ENCODE assay signal across 11 mouse cellular contexts in the genomic region with DNA sequence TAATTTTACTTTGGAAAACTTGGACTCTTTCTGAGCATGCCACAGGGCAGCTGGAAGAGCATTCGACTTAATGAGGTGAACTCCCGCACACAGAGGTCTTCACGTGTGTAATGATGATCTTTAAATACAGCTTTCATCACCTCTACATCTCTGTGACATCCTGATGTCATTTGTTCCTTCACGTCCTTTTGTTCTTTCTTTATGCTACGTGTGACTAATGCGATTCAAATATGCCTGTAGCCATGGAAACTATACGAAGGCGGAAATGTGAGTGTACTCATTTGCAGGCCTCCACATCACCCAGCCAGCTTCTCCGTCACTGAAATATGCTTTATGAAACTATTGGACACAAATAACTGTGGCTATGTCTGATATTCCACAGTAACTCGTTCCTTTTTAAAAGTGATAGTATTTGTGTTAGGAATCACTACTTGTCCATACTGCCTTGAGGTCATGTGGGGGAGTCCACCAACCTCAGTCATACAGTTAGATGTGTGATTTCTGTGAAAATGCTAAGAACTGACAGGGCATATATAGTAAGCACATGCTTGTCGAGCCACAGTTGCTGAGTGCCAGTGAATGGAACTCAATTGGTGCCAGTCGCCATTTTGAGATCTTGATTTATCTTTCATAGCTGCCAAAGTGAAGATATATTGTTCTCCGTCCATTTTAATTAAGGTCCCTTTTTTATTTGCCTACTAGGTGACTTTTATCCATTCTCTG.
DNase-seq lines count a peak whose midpoint lies in the region; ATAC-seq and TF ChIP-seq lines count a peak whose summit lies in the region.
"Had no signal": no experiment of that assay in that cellular context is flagged by ENCODE, and none has a peak within 500 bp of the region (broad histone marks: within the 10 kb centered on the region; RNA-seq: fewer than 3 reads in every experiment).

No protein-coding gene starts in this region.

- H3K4me3 ChIP-seq in layer of hippocampus, adult 2 months = no peak overlapping the region
- no peak overlapping the region for H3K4me3 ChIP-seq in forebrain, embryonic 16.5 days (replicated peaks; ENCODE audit: low read length)
- no peak overlapping the region for H3K4me3 ChIP-seq in midbrain, embryonic 16.5 days (ENCODE audit: low read depth, low read length)
- no peak overlapping the region for H3K4me3 ChIP-seq in kidney, embryonic 14.5 days (ENCODE audit: low read length)
- H3K4me3 ChIP-seq: embryonic facial prominence, embryonic 13.5 days had no signal

- ATAC-seq in forebrain, embryonic 16.5 days = peak; percentile 74
- ATAC-seq in midbrain, embryonic 16.5 days = peak; percentile 79
- ATAC-seq in kidney, embryonic 14.5 days (ENCODE audit: low FRiP score, low TSS enrichment) = no peak

- 51% methylated on average over 13 of the region's 13 CpGs for WGBS in forebrain, embryonic 16.5 days
- WGBS in midbrain, embryonic 16.5 days = 46% methylated on average over 13 of the region's 13 CpGs
- WGBS in kidney, embryonic 14.5 days = 82% methylated on average over 13 of the region's 13 CpGs

- H3K4me1 ChIP-seq in forebrain, embryonic 16.5 days (replicated peaks; ENCODE audit: control insufficient read depth, insufficient read depth, low read length) = peaks cover 11% of the 10 kb centered on the region
- H3K4me1 ChIP-seq in midbrain, embryonic 16.5 days (ENCODE audit: control insufficient read depth, insufficient read depth, low read length) = peaks cover 6% of the 10 kb centered on the region; the same call in 1 of the 2 replicates
- peaks cover 8% of the 10 kb centered on the region; the same call in 1 of the 2 replicates for H3K4me1 ChIP-seq in kidney, embryonic 14.5 days (ENCODE audit: control insufficient read depth, insufficient read depth, low read length)

- H3K4me2 ChIP-seq in forebrain, embryonic 16.5 days (ENCODE audit: low read length) = no peak overlapping the region
- H3K4me2 ChIP-seq in midbrain, embryonic 16.5 days (ENCODE audit: low read length) = no peak overlapping the region
- H3K4me2 ChIP-seq in kidney, embryonic 14.5 days (replicated peaks; ENCODE audit: low read depth, low read length) = no peak overlapping the region
- H3K4me2 ChIP-seq: embryonic facial prominence, embryonic 13.5 days had no signal

- peak in 1 of 2 experiments; percentile 48 for DNase-seq in layer of hippocampus, adult 2 months (ENCODE audit: low spot score in 2 of 2)
- DNase-seq in layer of hippocampus, postnatal 10 days (ENCODE audit: low spot score in 2 of 2) = no peak
- DNase-seq in NIH3T3 (ENCODE audit: low read depth) = peak; percentile 5
- no peak for DNase-seq in ovary, adult 18-20 months (ENCODE audit: low spot score)
- no peak for DNase-seq in natural killer cell, adult 2 months (ENCODE audit: low spot score in 2 of 2)
- DNase-seq: gastrocnemius, postnatal 25 days; thymus, postnatal 14 days had no signal

- H3K9me3 ChIP-seq in forebrain, embryonic 16.5 days (ENCODE audit: control insufficient read depth, low read length) = no peaks in the 10 kb centered on the region
- no peaks in the 10 kb centered on the region for H3K9me3 ChIP-seq in midbrain, embryonic 16.5 days (replicated peaks; ENCODE audit: control insufficient read depth, low read length, poor library complexity, severe bottlenecking)
- no peaks in the 10 kb centered on the region for H3K9me3 ChIP-seq in kidney, embryonic 14.5 days (ENCODE audit: control insufficient read depth, low read length)
- H3K9me3 ChIP-seq: embryonic facial prominence, embryonic 13.5 days had no signal

- H3K36me3 ChIP-seq in forebrain, embryonic 16.5 days (ENCODE audit: control insufficient read depth, insufficient read depth) = no peaks in the 10 kb centered on the region
- H3K36me3 ChIP-seq in midbrain, embryonic 16.5 days (ENCODE audit: control insufficient read depth, insufficient read depth, low read length) = no peaks in the 10 kb centered on the region
- H3K36me3 ChIP-seq in kidney, embryonic 14.5 days (ENCODE audit: control insufficient read depth, insufficient read depth, low read length) = no peaks in the 10 kb centered on the region
- H3K36me3 ChIP-seq: embryonic facial prominence, embryonic 13.5 days had no signal

- H3K27ac ChIP-seq in layer of hippocampus, adult 2 months = peak overlapping the region; percentile 86
- peak overlapping the region; percentile 66 for H3K27ac ChIP-seq in forebrain, embryonic 16.5 days (ENCODE audit: low read length)
- H3K27ac ChIP-seq in midbrain, embryonic 16.5 days (ENCODE audit: low read length) = peak overlapping the region; percentile 45
- no peak overlapping the region for H3K27ac ChIP-seq in kidney, embryonic 14.5 days (ENCODE audit: low read depth, low read length)
- H3K27ac ChIP-seq: embryonic facial prominence, embryonic 13.5 days had no signal

- no peaks in the 10 kb centered on the region for H3K27me3 ChIP-seq in forebrain, embryonic 16.5 days (replicated peaks; ENCODE audit: control insufficient read depth, insufficient read depth, low read length)
- H3K27me3 ChIP-seq in midbrain, embryonic 16.5 days (ENCODE audit: control insufficient read depth, insufficient read depth, low read depth, low read length) = no peaks in the 10 kb centered on the region
- no peaks in the 10 kb centered on the region for H3K27me3 ChIP-seq in kidney, embryonic 14.5 days (ENCODE audit: control insufficient read depth, insufficient read depth, low read length)
- H3K27me3 ChIP-seq: embryonic facial prominence, embryonic 13.5 days had no signal

- H3K9ac ChIP-seq in forebrain, embryonic 16.5 days (replicated peaks; ENCODE audit: low read depth, low read length) = no peak overlapping the region
- no peak overlapping the region for H3K9ac ChIP-seq in midbrain, embryonic 16.5 days (ENCODE audit: low read depth, low read length)
- no peak overlapping the region for H3K9ac ChIP-seq in kidney, embryonic 14.5 days (ENCODE audit: low read depth, low read length)
- H3K9ac ChIP-seq: embryonic facial prominence, embryonic 13.5 days had no signal

- TF ChIP-seq CTCF in layer of hippocampus, adult 2 months (conservative IDR thresholded peaks at IDR 0.05) = no peak
